Mouse (Mus musculus): ENCODE measurements around the gene Xaf1. TPM values are rescaled to one million over a fixed set of nuclear protein-coding genes. Genes with fewer than 3 reads are reported as not detected.

Xaf1 gene
- polyA plus RNA-seq, 1 experiment, result 148 TPM

DNA sequence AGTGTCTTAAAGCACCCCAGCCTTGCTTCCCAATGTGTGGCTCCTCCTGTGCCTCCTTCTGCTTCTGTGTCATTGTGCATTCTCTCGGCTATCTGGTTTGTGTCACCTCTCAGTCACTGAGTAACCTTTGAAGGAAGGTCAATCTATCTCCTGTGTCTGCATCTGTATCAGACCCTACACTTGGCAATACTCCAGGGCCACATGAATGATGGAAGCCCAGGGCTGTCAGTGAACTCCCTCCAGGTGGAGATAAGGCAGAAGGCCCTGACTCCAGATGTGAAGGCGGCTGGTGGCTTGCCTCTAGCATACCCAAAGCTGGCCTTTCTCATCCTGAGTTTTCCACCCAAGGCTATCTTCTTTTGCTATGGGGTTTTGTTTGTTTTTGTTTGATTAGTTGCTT is 7.6 kb downstream of the Xaf1 start:
- Histone ChIP-seq H3K4me1 (ENCODE audit: control insufficient read depth, insufficient read depth, low read length) (no peaks in the 10 kb centered on the region), H3K27ac (ENCODE audit: insufficient read depth, low read depth, low read length) (no peak overlapping the region)

GRCm38 (mm10) chr11:72310491-72310890 is 9.1 kb downstream of the Xaf1 start:
- H3K4me1 ChIP-seq (ENCODE audit: control insufficient read depth, insufficient read depth, low read length), result no peaks in the 10 kb centered on the region
- no peak overlapping the region for H3K4me3 ChIP-seq (ENCODE audit: insufficient read depth, low read length)
- TF ChIP-seq POLR2A (IDR thresholded peaks at IDR 0.05; ENCODE audit: borderline replicate concordance, low read depth, low read length), result no peak
- no peak for TF ChIP-seq CTCF (IDR thresholded peaks at IDR 0.05; ENCODE audit: low read depth, low read length)

More for the DNA sequence above, 7.6 kb downstream of the Xaf1 start:
- TF ChIP-seq POLR2A (IDR thresholded peaks at IDR 0.05; ENCODE audit: borderline replicate concordance, low read depth, low read length) (no peak), CTCF (IDR thresholded peaks at IDR 0.05; ENCODE audit: low read depth, low read length) (no peak)
- H3K4me3 ChIP-seq (ENCODE audit: insufficient read depth, low read length), result no peak overlapping the region

GRCm38 (mm10) chr11:72311355-72312001 is 10.0 kb downstream of the Xaf1 start:
- H3K27ac ChIP-seq (ENCODE audit: insufficient read depth, low read depth, low read length), result no peak overlapping the region
- no peak for TF ChIP-seq POLR2A (IDR thresholded peaks at IDR 0.05; ENCODE audit: borderline replicate concordance, low read depth, low read length)
- no peak for TF ChIP-seq CTCF (IDR thresholded peaks at IDR 0.05; ENCODE audit: low read depth, low read length)
- H3K4me1 ChIP-seq (ENCODE audit: control insufficient read depth, insufficient read depth, low read length), result no peaks in the 10 kb centered on the region
- no peak overlapping the region for H3K4me3 ChIP-seq (ENCODE audit: insufficient read depth, low read length)

More at GRCm38 (mm10) chr11:72310491-72310890, 9.1 kb downstream of the Xaf1 start:
- H3K27ac ChIP-seq (ENCODE audit: insufficient read depth, low read depth, low read length), result no peak overlapping the region

DNA sequence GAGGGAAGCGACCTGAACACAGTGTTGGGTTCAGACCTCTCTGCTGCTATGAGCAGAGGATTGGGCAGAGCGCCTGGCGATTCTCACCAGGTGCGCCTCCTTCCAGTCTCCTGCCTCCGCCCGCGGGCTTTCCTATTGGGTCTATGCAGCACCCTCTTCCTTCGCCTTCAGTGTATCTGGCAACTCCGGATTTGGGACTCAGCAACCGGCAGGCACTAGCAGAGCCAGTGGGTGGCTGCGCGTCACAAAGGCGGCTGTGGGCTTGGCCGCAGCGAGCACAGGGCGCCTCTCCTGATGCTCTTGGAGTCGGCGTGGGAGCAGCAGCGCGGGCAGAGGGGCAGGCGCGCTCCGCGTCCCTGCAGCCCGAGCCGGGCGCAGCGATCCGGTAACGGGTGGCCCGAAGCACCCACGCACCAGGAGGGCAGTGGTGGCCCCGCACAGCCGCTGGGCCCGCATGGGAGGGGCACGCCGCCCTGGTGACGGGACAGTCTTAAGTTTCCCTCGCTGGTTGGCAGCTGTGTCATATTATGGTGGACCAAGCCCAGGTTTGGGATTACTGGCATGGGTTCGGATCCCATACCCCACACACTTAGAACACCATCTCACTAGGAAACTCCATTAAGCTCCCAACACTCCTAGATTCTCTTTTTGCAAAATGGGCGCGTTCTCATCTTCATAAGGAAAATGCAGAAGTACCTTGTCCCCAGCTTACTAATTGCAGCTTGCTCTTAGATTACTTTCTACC is 12.9 kb downstream of the Xaf1 start, which contains the start of gene Fbxo39:
Fbxo39 (plus strand) TSS at position 294 of the 745 bp plus-strand sequence.
- Histone ChIP-seq H3K4me1 (ENCODE audit: control insufficient read depth, insufficient read depth, low read length) (no peaks in the 10 kb centered on the region), H3K27ac (ENCODE audit: insufficient read depth, low read depth, low read length) (no peak within 1 kb of the TSS), H3K4me3 (ENCODE audit: insufficient read depth, low read length) (no peak within 1 kb of the TSS)
- TF ChIP-seq POLR2A (IDR thresholded peaks at IDR 0.05; ENCODE audit: borderline replicate concordance, low read depth, low read length) (no peak), CTCF (IDR thresholded peaks at IDR 0.05; ENCODE audit: low read depth, low read length) (no peak)

DNA sequence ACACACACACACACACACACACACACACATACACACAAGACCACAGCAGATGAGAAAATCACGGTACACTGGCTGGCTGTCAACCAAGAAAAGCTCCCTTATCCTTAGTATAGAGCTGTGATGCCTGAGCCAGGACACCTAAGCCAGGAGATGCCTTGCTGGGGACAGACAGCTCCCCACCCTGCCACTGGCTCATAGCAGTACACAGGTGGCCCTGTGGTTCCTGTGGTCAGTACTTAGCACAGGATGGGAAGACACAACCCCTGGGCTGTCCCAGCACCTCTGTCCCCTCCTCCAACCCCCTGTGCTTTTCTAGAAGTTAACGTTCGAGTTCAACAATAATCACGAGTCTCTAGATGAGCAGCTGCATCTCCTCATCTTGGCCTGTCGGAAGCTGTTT is 16.6 kb downstream of the Xaf1 start:
- H3K27ac ChIP-seq (ENCODE audit: insufficient read depth, low read depth, low read length), result no peak overlapping the region
- no peaks in the 10 kb centered on the region for H3K4me1 ChIP-seq (ENCODE audit: control insufficient read depth, insufficient read depth, low read length)
- TF ChIP-seq POLR2A (IDR thresholded peaks at IDR 0.05; ENCODE audit: borderline replicate concordance, low read depth, low read length) (no peak), CTCF (IDR thresholded peaks at IDR 0.05; ENCODE audit: low read depth, low read length) (no peak)
- H3K4me3 ChIP-seq (ENCODE audit: insufficient read depth, low read length), result no peak overlapping the region

GRCm38 (mm10) chr11:72324431-72324830 is 23.0 kb downstream of the Xaf1 start:
- no peak overlapping the region for H3K27ac ChIP-seq (ENCODE audit: insufficient read depth, low read depth, low read length)
- TF ChIP-seq CTCF (IDR thresholded peaks at IDR 0.05; ENCODE audit: low read depth, low read length) (no peak), POLR2A (IDR thresholded peaks at IDR 0.05; ENCODE audit: borderline replicate concordance, low read depth, low read length) (no peak)
- H3K4me1 ChIP-seq (ENCODE audit: control insufficient read depth, insufficient read depth, low read length), result no peaks in the 10 kb centered on the region
- no peak overlapping the region for H3K4me3 ChIP-seq (ENCODE audit: insufficient read depth, low read length)

DNA sequence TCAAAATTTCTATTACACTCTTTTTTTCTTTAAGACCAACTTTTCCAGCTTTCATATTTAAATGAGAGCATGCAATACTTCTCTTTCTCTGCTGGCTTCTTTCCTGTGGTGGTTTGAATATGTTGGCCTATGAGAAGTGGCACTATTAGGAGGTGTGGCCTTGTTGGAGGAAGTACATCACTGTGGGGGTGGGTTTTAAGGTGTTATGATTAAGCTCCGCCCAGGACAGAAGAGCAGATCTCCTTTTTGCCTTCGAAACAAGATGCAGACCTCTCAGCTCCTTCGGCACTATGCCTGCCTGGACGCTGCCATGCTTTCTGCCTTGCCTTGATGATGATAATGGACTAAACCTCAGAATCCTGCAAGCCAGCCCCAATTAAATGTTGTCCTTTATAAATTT is 24.3 kb downstream of the Xaf1 start:
- no peak overlapping the region for H3K27ac ChIP-seq (ENCODE audit: insufficient read depth, low read depth, low read length)
- no peak overlapping the region for H3K4me3 ChIP-seq (ENCODE audit: insufficient read depth, low read length)
- no peaks in the 10 kb centered on the region for H3K4me1 ChIP-seq (ENCODE audit: control insufficient read depth, insufficient read depth, low read length)
- TF ChIP-seq CTCF (IDR thresholded peaks at IDR 0.05; ENCODE audit: low read depth, low read length), result no peak
- TF ChIP-seq POLR2A (IDR thresholded peaks at IDR 0.05; ENCODE audit: borderline replicate concordance, low read depth, low read length), result no peak

DNA sequence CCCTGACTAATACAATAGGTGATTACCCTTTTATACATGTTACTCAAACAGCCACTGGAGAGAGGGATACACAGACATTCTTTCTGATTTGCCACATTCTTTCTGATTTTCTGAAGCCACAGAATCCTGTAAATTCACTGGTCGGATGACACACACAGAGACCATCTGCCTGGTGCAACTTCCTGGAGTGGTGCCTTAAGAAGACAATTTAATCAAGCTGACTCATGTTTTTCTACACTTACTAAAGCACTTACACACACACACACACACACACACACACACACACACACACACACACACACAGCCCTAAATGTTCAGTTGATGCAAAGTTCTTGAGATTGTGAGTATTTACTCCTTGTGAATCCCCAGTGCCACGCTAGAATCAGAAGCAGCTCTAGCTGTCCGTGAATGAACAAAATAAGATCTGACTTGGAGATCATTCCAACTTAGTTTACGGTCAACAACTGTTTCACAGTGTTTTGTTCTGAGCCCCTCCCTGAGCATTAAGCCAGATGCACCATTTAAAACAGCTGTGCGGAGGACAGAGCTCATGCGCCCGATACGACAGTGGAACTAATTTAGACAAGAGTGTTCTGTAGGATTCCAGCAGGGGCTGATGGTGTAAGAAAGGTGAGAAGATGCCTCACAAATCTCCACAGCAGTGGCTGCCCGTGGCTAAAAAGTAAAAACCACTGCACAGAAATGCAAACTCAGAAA is 31.7 kb downstream of the Xaf1 start:
- Histone ChIP-seq H3K4me1 (ENCODE audit: control insufficient read depth, insufficient read depth, low read length) (no peaks in the 10 kb centered on the region), H3K27ac (ENCODE audit: insufficient read depth, low read depth, low read length) (no peak overlapping the region), H3K4me3 (ENCODE audit: insufficient read depth, low read length) (no peak overlapping the region)
- TF ChIP-seq POLR2A (IDR thresholded peaks at IDR 0.05; ENCODE audit: borderline replicate concordance, low read depth, low read length) (no peak), CTCF (IDR thresholded peaks at IDR 0.05; ENCODE audit: low read depth, low read length) (no peak)

GRCm38 (mm10) chr11:72334653-72335052 is 33.2 kb downstream of the Xaf1 start:
- TF ChIP-seq CTCF (IDR thresholded peaks at IDR 0.05; ENCODE audit: low read depth, low read length) (no peak), POLR2A (IDR thresholded peaks at IDR 0.05; ENCODE audit: borderline replicate concordance, low read depth, low read length) (no peak)

More at GRCm38 (mm10) chr11:72334653-72335052, 33.2 kb downstream of the Xaf1 start:
- no peak overlapping the region for H3K27ac ChIP-seq (ENCODE audit: insufficient read depth, low read depth, low read length)
- H3K4me3 ChIP-seq (ENCODE audit: insufficient read depth, low read length), result no peak overlapping the region
- H3K4me1 ChIP-seq (ENCODE audit: control insufficient read depth, insufficient read depth, low read length), result no peaks in the 10 kb centered on the region

Measured in bone marrow macrophage, adult 2 months (primary cell).